Mouse (Mus musculus) erythroid progenitor cell, adult 5-6 weeks (primary cell): ENCODE results near the gene Tmem129. TPM values are rescaled to one million over a fixed set of nuclear protein-coding genes. Genes with fewer than 3 reads are reported as not detected.

Source experiments
- ATAC-seq: replicated peaks from 2 replicates; pipeline ENCODE4 v1.8.0; 2016; ENCODE audit warnings: moderate number of reproducible peaks, mild to moderate bottlenecking, moderate TSS enrichment, inconsistent platforms; ENCODE audit not compliant: poor library complexity, low FRiP score, severe bottlenecking
- total RNA-seq, 2 experiments: library from RNA; stranded (forward) in 1 of 2; stranded (reverse) in 1 of 2; fragments of 150-400 nt in 1 of 2; fragments of 186-747, 209-891 nt in 1 of 2; gene quantifications; 2 replicates each; pipeline versions ENCODE4 v1.2.3 to v1.2.4; 2015 to 2017; ENCODE audit warnings: low replicate concordance in 2 of 2

Tmem129 gene
- total RNA-seq, 2 experiments from 2014 or later: 37.7 to 44.4 TPM

DNA sequence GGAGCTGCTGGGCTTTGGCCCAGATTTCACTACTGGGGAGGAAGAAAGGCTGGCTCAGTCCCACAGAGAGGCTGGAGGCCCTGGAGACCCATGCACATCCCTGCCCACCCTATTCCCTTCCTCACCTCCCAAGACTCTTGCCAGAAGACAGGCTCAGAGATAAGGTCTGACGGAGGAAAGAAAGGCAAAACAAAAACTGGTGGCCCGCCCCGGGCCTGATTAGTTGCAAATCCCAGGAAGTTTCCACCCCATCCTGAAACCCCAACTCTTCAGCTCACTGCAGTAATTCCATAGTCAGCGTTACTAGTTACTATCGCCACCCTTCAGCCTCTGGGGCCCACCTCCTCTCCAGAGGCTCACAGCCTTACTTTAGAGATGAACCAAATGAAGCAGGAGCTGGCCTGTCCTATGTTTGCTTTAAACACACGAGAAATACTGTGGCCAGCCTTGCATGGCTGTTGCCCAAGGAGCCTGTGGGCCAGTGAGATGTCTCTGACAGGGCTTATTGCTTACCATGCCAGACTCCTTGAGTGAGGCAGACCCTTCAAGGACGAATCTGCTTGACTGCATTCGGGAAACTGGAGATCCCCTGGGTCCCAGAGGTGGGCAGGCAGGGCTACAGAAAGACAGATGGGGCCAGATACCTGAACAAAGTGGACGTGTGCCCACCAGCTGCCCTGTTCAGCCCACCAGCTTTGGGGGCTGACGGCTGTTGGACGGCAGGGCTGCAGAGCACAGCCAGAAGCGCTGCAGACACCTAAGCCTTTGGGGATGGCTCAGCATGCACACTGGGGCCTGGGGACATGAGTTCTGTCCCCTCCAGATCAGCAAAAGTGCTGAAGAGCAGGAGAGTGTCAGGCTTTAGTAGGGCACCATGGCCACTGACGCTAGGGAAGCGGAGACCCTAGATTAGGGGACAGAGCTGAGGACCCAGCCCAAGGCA lies 30.3 kb upstream of the Tmem129 start:
- no peak for ATAC-seq

DNA sequence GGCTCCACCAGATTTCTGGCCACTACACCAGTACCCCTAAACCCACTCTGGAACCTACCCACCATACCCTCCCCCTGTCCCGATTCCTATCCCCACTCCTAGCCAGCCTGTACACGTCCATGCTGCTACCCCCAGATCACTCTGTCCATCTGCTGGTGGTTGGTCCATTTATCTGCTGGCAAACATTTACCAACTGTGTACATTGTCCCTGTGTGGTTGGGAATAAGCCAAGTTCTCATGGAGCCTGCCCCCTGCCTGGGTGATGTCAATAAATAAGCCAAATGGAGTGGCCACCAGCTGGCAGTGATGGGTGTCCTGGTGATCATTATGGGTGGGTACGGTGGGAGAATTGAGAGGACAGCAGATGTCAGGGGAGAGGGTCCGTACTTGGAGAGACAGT lies 28.9 kb upstream of the Tmem129 start:
- ATAC-seq: no peak

DNA sequence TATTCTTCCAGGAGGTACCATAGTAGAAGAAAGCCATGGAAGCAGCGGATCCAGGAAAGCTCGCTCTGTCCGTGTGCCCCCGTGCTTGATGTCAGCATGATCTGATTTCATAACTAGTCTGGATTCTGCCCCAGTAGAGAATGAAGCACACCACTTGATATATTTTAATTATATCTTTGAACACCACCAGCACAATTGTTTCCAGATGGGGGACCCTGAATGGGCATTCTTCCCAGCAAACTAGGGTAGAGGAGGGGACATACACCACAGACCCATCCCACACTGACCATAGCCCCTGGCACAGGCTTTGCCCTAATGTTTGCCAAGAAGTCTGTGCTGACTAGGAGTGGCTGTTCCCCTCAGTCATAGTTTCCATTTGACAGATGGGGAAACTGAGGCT lies 26.7 kb upstream of the Tmem129 start:
- no peak for ATAC-seq

DNA sequence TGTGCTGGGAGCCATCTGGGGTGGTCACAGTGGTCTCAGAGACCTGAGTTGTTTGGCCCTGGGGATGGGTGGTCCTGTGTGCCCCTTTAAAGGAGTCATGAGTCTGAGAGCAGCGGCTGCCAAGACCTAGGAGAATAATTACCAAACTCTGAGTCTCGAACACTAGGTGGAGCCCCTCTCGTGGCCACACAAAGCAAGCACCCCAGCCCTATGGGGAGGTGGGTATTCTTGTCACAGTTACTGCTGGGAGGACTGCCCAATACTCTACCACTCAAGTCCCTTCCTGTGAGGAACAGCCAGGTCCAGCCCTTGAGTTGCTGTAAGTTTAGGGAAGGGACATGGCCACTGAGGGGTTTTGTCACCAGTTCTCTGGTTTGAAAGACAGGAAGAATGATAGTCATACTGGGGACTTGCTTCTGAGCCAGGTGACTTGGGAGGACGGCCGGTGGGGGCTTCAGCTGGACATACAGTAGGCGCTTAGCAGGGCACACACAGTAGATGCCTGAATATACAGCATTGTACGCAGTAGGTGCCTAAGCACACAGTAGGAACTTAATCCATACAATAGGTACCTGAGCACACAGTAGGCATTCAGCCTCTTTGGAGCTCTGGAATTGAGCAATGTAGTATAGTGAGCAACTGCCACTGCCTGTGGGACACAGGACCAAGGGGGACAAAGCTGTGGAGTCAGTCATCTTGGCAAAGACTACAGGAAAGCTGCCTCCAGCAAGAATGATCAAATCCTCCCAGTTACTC lies 25.9 kb upstream of the Tmem129 start:
- ATAC-seq: no peak

DNA sequence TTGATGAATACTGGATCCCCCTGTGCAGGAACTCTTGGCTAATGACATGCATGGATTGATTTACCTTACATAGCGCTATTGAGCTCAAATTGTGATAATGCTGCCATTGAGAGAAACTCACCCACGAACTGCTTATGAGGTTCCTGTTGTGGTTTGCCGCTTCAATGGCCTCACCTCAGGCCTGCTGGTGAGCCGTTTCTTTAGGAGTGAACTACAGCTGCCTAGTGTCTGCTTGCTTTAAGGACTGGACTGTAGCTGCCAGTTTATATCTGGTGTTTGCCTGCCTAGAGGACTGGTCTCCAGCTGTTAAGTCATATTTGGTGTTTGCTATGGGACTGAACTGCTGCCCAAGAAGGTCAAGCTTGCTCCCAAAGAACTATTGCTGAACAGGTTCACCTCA lies 24.7 kb upstream of the Tmem129 start:
- ATAC-seq: no peak

DNA sequence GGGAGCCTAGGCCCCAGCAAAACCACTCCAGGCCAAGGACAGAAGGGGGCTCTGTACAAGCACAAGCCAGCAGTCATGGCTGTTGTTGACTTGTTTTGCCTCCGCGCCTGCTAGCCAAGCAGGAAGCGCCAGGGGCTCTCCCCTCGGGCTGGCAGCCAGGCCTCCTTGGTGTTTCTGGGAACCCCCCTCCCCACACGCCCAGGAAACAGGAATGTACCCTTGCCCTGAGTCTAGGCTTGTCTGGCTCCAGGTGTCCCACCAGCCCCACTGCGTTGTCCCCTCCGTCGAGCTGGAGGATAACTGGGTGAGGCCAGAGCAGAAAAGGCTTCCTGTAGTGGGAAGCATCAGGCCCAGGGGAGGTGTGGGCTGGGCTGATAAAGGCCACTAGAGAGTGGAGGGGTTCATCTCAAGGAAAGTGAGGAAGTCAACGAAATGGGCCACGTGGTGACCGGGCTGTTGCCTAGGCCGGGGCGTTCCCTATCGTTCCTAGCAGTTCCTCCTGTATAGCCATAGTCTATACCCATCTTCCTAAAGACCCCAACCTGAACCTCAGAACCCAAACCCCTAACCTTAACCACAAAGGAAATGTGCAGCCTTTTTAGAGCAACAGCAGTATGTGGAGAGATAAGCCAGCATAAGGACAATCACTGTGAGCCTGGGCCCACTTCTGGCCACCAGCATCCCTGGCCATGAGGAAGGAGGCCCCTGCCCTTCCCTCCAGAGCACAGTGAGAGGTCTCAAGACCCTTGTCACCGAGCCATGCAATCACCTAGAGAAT lies 23.6 kb upstream of the Tmem129 start:
- no peak for ATAC-seq

DNA sequence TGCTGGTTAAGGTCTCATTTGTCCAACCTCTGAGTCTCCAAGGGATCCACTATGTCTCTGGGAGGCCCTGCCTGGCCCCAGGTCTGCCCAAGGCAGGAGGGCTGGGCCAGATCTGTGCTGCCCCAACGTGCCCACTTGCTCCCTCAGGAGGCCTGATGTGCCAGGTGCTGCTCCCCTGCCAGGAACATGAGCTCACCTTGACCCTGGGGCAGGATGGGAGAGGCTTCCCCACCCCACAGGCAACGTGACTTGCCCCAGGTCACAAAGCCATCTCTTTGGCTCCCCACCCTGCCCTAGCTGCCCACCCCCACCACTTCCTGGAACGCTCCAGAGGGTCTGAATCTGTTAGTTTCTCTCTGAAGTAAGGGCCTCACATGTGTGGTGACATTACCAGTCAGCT lies 22.8 kb upstream of the Tmem129 start:
- no peak for ATAC-seq

DNA sequence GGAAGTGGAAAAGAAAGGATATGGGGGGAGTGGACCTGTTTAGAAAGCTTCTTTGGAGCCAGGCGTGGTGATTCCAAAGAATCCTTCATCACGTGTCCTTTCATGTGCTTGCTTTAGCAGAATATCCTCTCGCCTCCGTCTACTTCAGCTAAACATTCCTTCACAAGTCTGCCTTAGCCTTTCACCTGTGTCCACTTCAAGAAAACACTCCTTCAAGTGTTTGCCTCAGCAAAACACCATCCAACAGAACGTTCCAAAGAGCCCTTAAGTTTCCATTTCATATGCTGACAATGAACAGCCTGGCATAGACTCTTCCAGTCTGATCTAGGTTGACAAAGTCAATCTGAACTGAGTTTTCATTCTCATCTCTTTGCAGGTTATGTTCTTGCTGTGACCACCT lies 20.0 kb upstream of the Tmem129 start:
- no peak for ATAC-seq

DNA sequence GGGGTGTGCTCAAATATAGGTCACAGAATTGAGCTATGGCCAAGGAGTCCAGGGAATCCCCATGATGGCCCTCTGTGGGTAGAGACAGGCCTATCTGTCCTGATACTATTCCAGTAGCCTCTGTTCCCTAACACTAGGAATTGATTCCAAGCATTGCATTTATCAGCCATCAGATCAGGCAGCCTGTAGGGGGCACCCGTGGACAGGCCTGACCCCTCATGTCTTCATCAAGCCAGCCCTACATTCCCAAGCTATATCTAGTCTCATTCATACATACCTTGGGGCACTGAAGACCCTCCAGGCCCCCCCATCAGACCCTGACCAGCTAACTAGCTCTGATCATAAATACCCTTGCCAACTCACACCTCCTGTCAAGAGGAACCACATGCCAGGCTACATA lies 17.7 kb upstream of the Tmem129 start:
- peak; percentile 46; the same call in 1 of the 2 replicates for ATAC-seq

DNA sequence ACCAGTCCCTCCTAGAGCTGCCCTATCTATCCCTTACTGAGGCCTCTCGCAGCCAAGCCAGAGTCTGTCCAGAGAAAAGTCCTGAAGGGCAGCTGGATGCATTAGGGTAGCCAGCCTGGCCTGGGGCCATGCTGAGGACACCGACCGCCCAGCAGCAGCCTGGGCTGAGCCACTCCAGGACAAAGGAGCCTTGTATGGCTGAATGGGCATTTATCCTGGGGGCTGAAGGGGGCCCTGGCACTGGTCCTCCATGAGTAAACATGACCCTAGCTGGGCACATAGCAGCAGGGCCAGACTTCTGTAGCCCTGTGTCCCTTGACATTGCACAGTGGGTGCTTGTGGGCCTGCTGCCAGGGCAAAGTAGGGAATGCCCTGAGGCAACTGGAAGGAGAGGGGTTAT lies 16.2 kb upstream of the Tmem129 start:
- peak; percentile 13; the same call in 1 of the 2 replicates for ATAC-seq

DNA sequence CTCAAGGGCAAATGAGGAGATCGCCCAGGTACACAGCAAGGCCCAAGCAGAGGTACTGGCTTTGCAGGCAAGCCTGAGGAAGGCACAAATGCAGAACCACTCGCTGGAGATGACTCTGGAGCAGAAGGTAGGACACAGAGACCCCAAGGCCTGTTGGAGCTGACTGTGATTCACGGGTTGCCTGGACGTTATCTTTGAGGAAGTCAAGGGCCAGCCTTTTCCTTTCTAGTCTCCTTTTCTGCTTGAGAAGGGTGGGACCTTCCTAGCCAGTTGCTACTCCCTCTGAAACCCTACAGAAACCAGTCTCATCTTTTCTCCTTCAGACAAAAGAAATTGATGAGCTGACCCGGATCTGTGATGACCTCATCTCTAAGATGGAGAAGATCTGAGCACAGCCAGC lies 13.4 kb upstream of the Tmem129 start:
- no peak for ATAC-seq

DNA sequence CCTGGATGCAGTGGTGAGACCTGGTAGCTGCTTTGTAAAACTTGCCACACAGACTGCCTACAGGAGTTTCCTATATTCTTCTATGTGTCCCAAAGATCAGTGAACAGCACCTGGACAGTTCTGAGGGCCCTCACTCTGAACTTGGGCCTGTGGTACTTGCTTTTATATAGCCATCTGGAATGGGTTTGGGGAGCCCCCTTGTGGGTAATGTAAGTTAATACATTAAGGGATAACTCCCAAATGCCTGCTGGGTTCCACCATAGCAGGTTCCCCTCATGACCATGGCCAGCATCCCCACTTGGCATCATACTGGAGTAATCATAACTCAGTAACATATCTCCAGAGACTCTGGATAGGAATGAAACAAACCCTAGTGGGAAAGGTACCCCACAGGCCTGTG lies 10.0 kb upstream of the Tmem129 start:
- peak; percentile 56 for ATAC-seq

DNA sequence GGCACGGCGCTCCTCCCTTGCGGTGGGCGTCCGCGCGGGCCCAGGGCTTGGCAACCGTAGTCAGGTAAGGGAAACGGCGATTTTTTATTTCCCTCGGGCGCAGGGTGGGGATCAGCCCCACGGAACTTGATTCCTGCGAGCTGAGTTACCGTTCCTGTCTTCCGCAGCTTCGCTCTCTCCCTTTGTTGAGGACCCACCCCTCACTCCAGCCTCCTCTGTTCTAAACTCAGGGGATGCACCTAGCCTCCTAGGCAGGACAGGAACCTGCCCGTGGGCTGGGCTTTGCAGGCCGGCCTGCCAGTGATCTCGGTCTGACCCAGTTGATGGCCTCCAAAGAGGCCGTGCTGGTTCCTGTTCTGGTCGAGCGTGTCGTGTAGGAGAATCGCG lies 441 bp upstream of the Tmem129 start:
- peak; percentile 8 for ATAC-seq

DNA sequence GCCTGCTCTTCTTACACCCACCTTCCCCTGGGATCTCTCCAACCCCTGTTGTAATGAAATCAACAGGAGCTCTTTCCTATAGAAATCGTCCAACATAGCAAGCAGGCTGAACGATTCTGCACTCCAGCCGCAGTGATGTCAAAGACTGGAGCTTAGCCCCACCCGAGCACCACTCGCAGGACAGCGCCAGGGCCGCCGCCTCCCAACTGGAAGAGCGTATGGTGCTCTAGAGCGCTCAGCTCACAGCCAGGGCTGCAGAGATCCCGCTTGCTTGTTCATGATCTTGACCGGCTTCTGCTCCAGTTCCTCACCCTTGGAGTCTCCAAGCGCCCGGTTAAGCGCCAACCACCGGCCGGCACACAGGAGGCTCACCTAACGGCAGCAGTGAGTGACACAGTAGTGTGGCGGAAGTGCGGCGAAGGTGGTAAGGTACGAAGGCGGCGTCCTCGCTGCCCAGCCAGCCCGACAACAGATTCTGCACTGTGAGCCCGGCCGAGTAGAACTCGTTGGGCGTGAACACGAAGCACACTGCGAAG lies 897 bp downstream of the Tmem129 start:
- ATAC-seq: peak; percentile 64

DNA sequence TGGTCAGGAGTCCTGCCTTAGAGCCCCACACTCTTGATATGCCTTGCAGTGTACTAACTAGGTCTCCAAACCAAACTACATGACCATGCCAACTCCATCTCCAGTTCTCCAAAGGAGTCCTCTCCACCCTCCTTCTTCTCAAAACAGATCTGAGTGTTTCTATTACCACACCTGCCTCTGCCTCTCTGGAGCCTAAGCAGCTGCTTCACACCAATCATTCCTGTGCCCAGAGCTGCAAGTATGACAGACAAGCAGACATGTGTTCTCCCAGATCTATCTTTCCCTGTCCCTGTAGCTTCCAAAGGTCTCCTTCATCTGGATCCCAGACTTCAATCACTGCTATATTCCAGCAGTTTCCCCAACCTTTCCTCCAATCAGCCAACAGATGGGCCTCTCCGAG lies 1.5 kb downstream of the Tmem129 start:
- ATAC-seq: no peak

DNA sequence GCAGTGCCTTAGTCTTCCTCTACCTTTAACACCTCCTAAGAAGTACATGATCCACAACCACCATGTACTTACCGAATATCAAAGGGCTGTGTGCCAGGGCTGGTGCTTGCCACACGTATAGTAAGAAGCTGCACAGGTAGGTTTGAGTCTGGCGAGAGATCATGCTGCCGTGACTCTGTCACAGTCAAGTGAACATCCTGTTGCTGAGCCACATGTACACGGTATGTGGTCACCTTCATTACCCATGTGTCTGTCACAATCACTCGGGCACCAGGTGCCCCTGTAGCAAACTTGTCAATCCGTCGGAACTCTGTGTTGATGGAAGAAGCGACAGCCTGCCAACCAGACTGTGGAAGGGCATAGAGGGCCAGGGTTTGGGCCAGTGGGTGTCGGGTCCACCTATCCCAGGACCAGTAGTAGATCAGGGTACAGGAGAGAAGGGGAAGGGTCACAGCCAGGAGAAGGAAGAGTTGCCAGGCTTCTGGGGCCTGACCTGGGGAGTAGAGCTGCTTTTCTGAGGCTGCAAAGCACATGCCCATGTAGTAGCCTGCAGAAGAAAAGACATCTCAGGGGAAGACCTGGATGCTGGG lies 2.9 kb downstream of the Tmem129 start:
- ATAC-seq: no peak

DNA sequence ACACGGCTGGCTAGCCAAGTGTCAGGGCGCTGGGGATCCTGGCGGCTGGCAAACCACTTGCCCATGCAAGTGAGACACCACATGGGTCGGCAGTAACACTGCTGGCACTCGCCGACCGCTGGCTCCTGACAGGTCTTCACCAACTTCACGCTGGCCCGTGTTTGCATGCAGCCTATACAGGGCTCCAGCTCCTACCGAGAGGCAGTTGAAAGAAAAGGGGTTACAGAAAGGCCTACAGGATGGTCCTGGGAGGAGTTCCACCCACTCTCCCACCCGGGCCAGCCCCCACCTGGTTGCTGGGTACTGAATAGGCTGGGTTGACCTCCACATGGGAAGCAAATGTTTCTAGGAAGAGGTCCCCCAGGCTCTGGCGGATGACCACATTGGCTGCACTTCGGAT lies 3.8 kb downstream of the Tmem129 start:
- ATAC-seq: no peak

DNA sequence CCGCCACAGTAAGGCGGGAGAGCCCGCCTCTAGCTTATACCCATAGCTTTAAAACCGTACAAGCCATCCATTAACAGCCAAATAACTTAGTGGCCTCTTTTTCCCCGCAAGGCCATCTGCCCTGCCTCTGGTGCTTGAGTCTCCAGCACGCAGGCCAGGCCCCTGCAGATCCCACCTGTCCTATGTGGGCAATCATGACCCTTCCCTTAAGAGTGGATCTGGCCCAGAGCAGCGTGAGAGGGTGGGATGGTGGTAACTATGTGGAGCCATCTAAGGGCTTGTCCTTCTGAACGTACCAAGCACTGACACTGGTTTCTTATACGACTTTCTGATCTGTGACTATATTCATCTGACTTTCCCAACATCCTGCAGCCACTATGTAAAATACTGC lies 5.4 kb downstream of the Tmem129 start:
- ATAC-seq: peak; percentile 5

DNA sequence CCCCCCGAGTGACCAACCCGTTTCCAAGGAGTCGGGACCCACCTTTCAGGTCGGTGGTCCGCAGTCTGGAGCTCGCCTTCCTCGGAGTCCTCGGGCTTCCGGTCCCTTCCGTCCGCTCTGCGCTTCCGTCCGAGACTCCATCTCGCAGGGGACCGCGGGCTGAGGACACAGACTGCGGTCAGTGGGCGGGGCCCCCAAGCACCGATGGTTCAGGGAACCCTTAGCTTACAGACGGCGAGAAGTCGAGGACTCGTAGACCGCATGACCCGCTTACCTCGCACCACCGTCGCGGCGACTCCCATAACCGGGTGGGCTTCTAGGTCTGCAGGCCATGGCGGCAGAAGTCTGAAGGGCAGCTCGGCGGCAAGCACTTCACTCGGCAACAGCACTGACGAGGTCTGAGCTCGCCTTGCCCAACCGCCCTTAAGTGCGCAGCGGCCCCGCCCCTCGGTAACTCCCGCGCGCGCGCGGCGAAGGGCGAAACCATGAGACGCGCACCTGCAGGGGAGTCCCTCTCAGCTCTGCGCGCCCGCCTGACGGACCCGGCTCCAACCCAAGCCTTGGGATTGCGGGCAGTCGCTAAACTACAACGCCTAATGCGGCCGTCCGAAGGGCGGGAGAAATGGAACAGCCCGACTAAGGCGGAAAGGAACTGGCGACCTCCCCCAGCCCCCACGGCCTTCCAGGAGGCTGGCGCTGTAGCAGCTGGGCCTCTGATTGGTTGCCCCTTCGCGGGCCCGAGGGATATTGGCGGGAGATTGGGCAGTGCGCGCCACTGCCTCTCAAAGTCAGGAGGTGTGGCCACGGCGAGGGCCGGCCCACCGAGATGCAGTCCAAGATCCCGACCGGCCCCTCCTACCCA lies 6.1 kb downstream of the Tmem129 start, which contains the start of gene Slbp:
Slbp (minus strand) TSS at position 654 of the 862 bp plus-strand sequence.
- peak; percentile 86 for ATAC-seq
